Mouse (Mus musculus) E14TG2a.4 (cell line): Measurements from ENCODE around the gene Dpy30.
"Not testable (repeated sequence)": the region's sequence is repeated elsewhere in the genome, so short reads cannot be mapped to it uniquely, and the experiment has no call there.

Source experiments
- H3K27me3 ChIP-seq: 2 replicates; pipeline ENCODE4 v1.6.1; 2014; ENCODE audit warnings: low read length, control low read depth; ENCODE audit not compliant: insufficient read depth
- H3K36me3 ChIP-seq: 2 replicates; pipeline ENCODE4 v1.6.1; 2014; ENCODE audit warnings: low read length, control low read depth; ENCODE audit not compliant: insufficient read depth
- H3K4me1 ChIP-seq: replicated peaks from 2 replicates; pipeline ENCODE4 v1.6.1; 2014; ENCODE audit warnings: low read depth, low read length, control low read depth
- H3K4me3 ChIP-seq: replicated peaks from 2 replicates; pipeline ENCODE4 v1.5.1; 2014; ENCODE audit warnings: mild to moderate bottlenecking, low read length
- H3K9me3 ChIP-seq: 2 replicates; pipeline ENCODE4 v1.6.1; 2014; ENCODE audit warnings: low read length, control low read depth
- CTCF ChIP-seq: conservative IDR thresholded peaks from 2 replicates; pipeline ENCODE4 v1.5.1; 2014; ENCODE audit warnings: low read length
- NANOG ChIP-seq: IDR thresholded peaks from 2 replicates; pipeline ENCODE4 v1.6.1; 2014; ENCODE audit warnings: borderline replicate concordance, low read length, mixed read lengths
- POU5F1 ChIP-seq: IDR thresholded peaks from 2 replicates; pipeline ENCODE4 v1.6.1; 2014; ENCODE audit warnings: low read length, borderline replicate concordance

Gene Dpy30

GRCm38 (mm10) chr17:74323844-74324243, at the start of gene Dpy30:
TSS of gene Dpy30 (minus strand) at chr17:74323944.
- H3K36me3 ChIP-seq = no peaks in the 10 kb centered on the region
- no peaks in the 10 kb centered on the region for H3K27me3 ChIP-seq
- TF ChIP-seq NANOG = no peak
- no peak for TF ChIP-seq CTCF
- no peak for TF ChIP-seq POU5F1
- no peaks in the 10 kb centered on the region for H3K9me3 ChIP-seq
- H3K4me1 ChIP-seq = no peaks in the 10 kb centered on the region
- no peak within 1 kb of the TSS for H3K4me3 ChIP-seq

GRCm38 (mm10) chr17:74363592-74363991, 39.8 kb upstream of the Dpy30 start:
- no peak for TF ChIP-seq POU5F1
- no peak for TF ChIP-seq CTCF
- no peak for TF ChIP-seq NANOG
- H3K36me3 ChIP-seq = peaks cover 48% of the 10 kb centered on the region
- no peaks in the 10 kb centered on the region for H3K9me3 ChIP-seq
- H3K27me3 ChIP-seq = no peaks in the 10 kb centered on the region
- no peaks in the 10 kb centered on the region for H3K4me1 ChIP-seq
- H3K4me3 ChIP-seq = no peak overlapping the region

GRCm38 (mm10) chr17:74341151-74341550, 17.4 kb upstream of the Dpy30 start:
- TF ChIP-seq NANOG = no peak
- TF ChIP-seq CTCF = no peak
- no peak for TF ChIP-seq POU5F1

GRCm38 (mm10) chr17:74338937-74339804, 15.4 kb upstream of the Dpy30 start, which contains the start of gene Spast:
TSS of gene Spast (plus strand) at chr17:74338987.
- Histone ChIP-seq H3K4me1 (peaks cover 49% of the 10 kb centered on the region), H3K4me3 (peak within 1 kb of the TSS; percentile 96), H3K9me3 (no peaks in the 10 kb centered on the region), H3K27me3 (no peaks in the 10 kb centered on the region), H3K36me3 (0 out of 2 replicates have a peak, but pooled peaks cover 5% of the 10 kb centered on the region)
- TF ChIP-seq POU5F1 = no peak
- no peak for TF ChIP-seq CTCF
- no peak for TF ChIP-seq NANOG

More at GRCm38 (mm10) chr17:74341151-74341550, 17.4 kb upstream of the Dpy30 start:
- H3K36me3 ChIP-seq = 0 out of 2 replicates have a peak, but pooled peaks cover 5% of the 10 kb centered on the region
- H3K4me1 ChIP-seq = peaks cover 61% of the 10 kb centered on the region
- H3K9me3 ChIP-seq = no peaks in the 10 kb centered on the region
- no peak overlapping the region for H3K4me3 ChIP-seq
- no peaks in the 10 kb centered on the region for H3K27me3 ChIP-seq

GRCm38 (mm10) chr17:74338225-74338931, 14.6 kb upstream of the Dpy30 start:
- Histone ChIP-seq H3K4me3 (peak overlapping the region; percentile 96), H3K4me1 (peaks cover 42% of the 10 kb centered on the region), H3K36me3 (0 out of 2 replicates have a peak, but pooled peaks cover 5% of the 10 kb centered on the region), H3K27me3 (no peaks in the 10 kb centered on the region), H3K9me3 (no peaks in the 10 kb centered on the region)
- no peak for TF ChIP-seq POU5F1
- no peak for TF ChIP-seq CTCF
- no peak for TF ChIP-seq NANOG

GRCm38 (mm10) chr17:74331049-74331676, 7.4 kb upstream of the Dpy30 start:
- Histone ChIP-seq H3K4me3 (no peak overlapping the region), H3K4me1 (peaks cover 16% of the 10 kb centered on the region), H3K36me3 (no peaks in the 10 kb centered on the region), H3K27me3 (no peaks in the 10 kb centered on the region), H3K9me3 (no peaks in the 10 kb centered on the region)
- TF ChIP-seq POU5F1 (no peak), CTCF (no peak), NANOG (no peak)

GRCm38 (mm10) chr17:74328146-74328545, 4.4 kb upstream of the Dpy30 start:
- H3K9me3 ChIP-seq, H3K4me3 ChIP-seq, H3K36me3 ChIP-seq, H3K27me3 ChIP-seq: not testable (repeated sequence)
- TF ChIP-seq CTCF = peak; percentile 84
- H3K4me1 ChIP-seq = peaks cover 16% of the 10 kb centered on the region

GRCm38 (mm10) chr17:74327195-74327594, 3.5 kb upstream of the Dpy30 start:
- not testable (repeated sequence) for H3K9me3 ChIP-seq, H3K4me3 ChIP-seq, H3K27me3 ChIP-seq, H3K36me3 ChIP-seq, H3K4me1 ChIP-seq
